13 mouse cellular contexts compared by ENCODE assay signal in the genomic region with DNA sequence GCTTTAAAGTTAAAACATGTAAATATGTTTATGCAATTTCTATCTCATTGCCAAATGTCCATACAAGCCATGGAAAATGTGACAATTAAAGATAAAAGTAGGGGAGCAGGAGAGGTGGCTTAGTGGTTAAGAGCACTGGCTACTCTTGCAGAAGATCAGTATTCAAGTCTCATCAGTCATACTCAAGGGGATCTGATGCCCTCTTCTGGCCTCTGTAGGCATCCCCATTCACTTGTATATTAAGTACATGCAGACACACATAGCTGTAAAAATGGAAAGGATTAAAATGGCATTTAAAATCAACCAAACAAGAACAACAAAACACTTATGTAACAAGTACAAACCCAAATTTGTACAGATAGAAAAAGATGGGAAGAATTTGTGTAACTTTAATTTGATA. TPM values are rescaled to one million over a fixed set of nuclear protein-coding genes. Genes with fewer than 3 reads are reported as not detected.
A peak's percentile ranks its signal among the peaks of the same experiment; 100 is the strongest.
DNase-seq lines count a peak whose midpoint lies in the region; TF ChIP-seq lines count a peak whose summit lies in the region.
"Had no signal": no experiment of that assay in that cellular context is flagged by ENCODE, and none has a peak within 500 bp of the region (broad histone marks: within the 10 kb centered on the region; RNA-seq: fewer than 3 reads in every experiment).

No protein-coding gene starts in this region.

- H3K4me3 ChIP-seq in left cerebral cortex, adult 2 months: no peak overlapping the region
- no peak overlapping the region for H3K4me3 ChIP-seq in cortical plate, adult 2 months (ENCODE audit: insufficient read depth, low read length)
- no peak overlapping the region for H3K4me3 ChIP-seq in heart, embryonic 10.5 days
- H3K4me3 ChIP-seq: forebrain, embryonic 10.5 days; limb, embryonic 15.5 days; midbrain, embryonic 12.5 days had no signal

- no peaks in the 10 kb centered on the region for H3K9me3 ChIP-seq in heart, embryonic 10.5 days
- H3K9me3 ChIP-seq: forebrain, embryonic 10.5 days; limb, embryonic 15.5 days; midbrain, embryonic 12.5 days had no signal

- TF ChIP-seq POLR2A in cortical plate, adult 2 months (IDR thresholded peaks at IDR 0.05; ENCODE audit: extremely low read depth, insufficient read depth, low read length): no peak

- no peaks in the 10 kb centered on the region for H3K27me3 ChIP-seq in heart, embryonic 10.5 days (ENCODE audit: insufficient read depth, poor library complexity, severe bottlenecking)
- H3K27me3 ChIP-seq: limb, embryonic 15.5 days; midbrain, embryonic 12.5 days had no signal

- H3K4me1 ChIP-seq in cortical plate, adult 2 months (ENCODE audit: control insufficient read depth, insufficient read depth, low read length): no peaks in the 10 kb centered on the region; the same call in 1 of the 2 replicates
- no peaks in the 10 kb centered on the region for H3K4me1 ChIP-seq in heart, embryonic 10.5 days
- H3K4me1 ChIP-seq: forebrain, embryonic 10.5 days; limb, embryonic 15.5 days; midbrain, embryonic 12.5 days had no signal

- peak; percentile 35 for TF ChIP-seq CTCF in left cerebral cortex, adult 2 months (IDR thresholded peaks at IDR 0.05)
- TF ChIP-seq CTCF in cortical plate, adult 2 months (IDR thresholded peaks at IDR 0.05; ENCODE audit: extremely low read depth, insufficient read depth, low read length): peak; percentile 12; the same call in 1 of the 2 replicates

- intact Hi-C loops in left cerebral cortex, adult 2 months (cut with DNase I): no loop called here

- H3K27ac ChIP-seq in left cerebral cortex, adult 2 months: no peak overlapping the region
- no peak overlapping the region for H3K27ac ChIP-seq in cortical plate, adult 2 months (ENCODE audit: insufficient read depth, low read length)
- H3K27ac ChIP-seq in heart, embryonic 10.5 days: no peak overlapping the region
- H3K27ac ChIP-seq: forebrain, embryonic 10.5 days; limb, embryonic 15.5 days; midbrain, embryonic 12.5 days had no signal

- DNase-seq in cerebellum, postnatal 10 days: peak; percentile 7 to 14
- no peak for DNase-seq in cerebellum, postnatal 4 days (ENCODE audit: low spot score in 2 of 2)
- DNase-seq in left cerebral cortex, adult 2 months (ENCODE audit: extremely low spot score in 1 of 2, low spot score in 2 of 2): no peak
- no peak for DNase-seq in left cerebral cortex, adult 11 months (ENCODE audit: low spot score)
- peak; percentile 10 for DNase-seq in CD4-positive helper T cell, adult 2 months (ENCODE audit: low read depth, low spot score)
- DNase-seq in right cerebral cortex, postnatal 36 days (ENCODE audit: low spot score in 2 of 2): no peak
- DNase-seq in heart, embryonic 10.5 days (ENCODE audit: low spot score): no peak
- DNase-seq: adrenal gland, adult 8-10 months; cerebellum, adult 9-11 months had no signal

- H3K36me3 ChIP-seq in heart, embryonic 10.5 days: no peaks in the 10 kb centered on the region
- H3K36me3 ChIP-seq: forebrain, embryonic 10.5 days; limb, embryonic 15.5 days; midbrain, embryonic 12.5 days had no signal

RNA-seq across cellular contexts. Expression of a gene that starts 54.2 kb away (rescaled TPM):
- total RNA-seq in left cerebral cortex, adult 2 months (2021): 100 to 1,000 TPM; 250 to 251 TPM
- 58.5 and 60.1 TPM in 2 replicates for polyA plus RNA-seq in cortical plate, adult 2 months (2012; rRNA removed)
- 16.4 and 17.1 TPM in 2 replicates for polyA plus RNA-seq in heart, embryonic 10.5 days (2016; fragmentation: Nextera tagmentation; extraction: Ambion mirVana)

Comparison
In these comparisons a context has a peak if more than half of its experiments do, and no peak if none do; other contexts are left out.
1. DNase-seq: peak in cerebellum, postnatal 10 days (2 of 2) and CD4-positive helper T cell, adult 2 months (single experiment); none in cerebellum, postnatal 4 days (0 of 2), left cerebral cortex, adult 2 months (0 of 2), left cerebral cortex, adult 11 months (single experiment), right cerebral cortex, postnatal 36 days (0 of 2) and heart, embryonic 10.5 days (single experiment).